Mouse (Mus musculus) CH12.LX (cell line): ENCODE data around the gene Fmn2. TPM values are rescaled to one million over a fixed set of nuclear protein-coding genes. Genes with fewer than 3 reads are reported as not detected.

Experiments used
- DNase-seq: peaks from one replicate; pipeline ENCODE4 v3.0.0-alpha.2; 2013; ENCODE audit errors: extremely low read depth
- H3K27ac ChIP-seq: 2 replicates; pipeline ENCODE4 v1.5.1; 2012; ENCODE audit warnings: low read depth, mild to moderate bottlenecking, control low read depth, moderate library complexity; ENCODE audit not compliant: insufficient read depth
- H3K27me3 ChIP-seq: replicated peaks from 2 replicates; pipeline ENCODE3; 2012; ENCODE audit warnings: inconsistent platforms
- H3K36me3 ChIP-seq, 2 experiments: replicated peaks in 1 of 2; 2 replicates each; pipeline versions ENCODE3 to v1.6.1; 2012; ENCODE audit warnings: inconsistent platforms in 1 of 2, low read length in 1 of 2, mild to moderate bottlenecking in 1 of 2, mixed read lengths in 1 of 2, moderate library complexity in 1 of 2; ENCODE audit not compliant: control insufficient read depth in 1 of 2, insufficient read depth in 1 of 2
- H3K4me1 ChIP-seq, 2 experiments: 2 replicates each; pipeline ENCODE4 v1.6.1; 2012; ENCODE audit warnings: inconsistent platforms in 1 of 2, moderate library complexity in 1 of 2; ENCODE audit not compliant: insufficient read depth in 2 of 2, control insufficient read depth in 1 of 2
- H3K4me2 ChIP-seq: 2 replicates; pipeline ENCODE4 v1.6.1; 2012; ENCODE audit warnings: low read depth, mild to moderate bottlenecking, control low read depth; ENCODE audit not compliant: poor library complexity, insufficient read depth, severe bottlenecking
- H3K4me3 ChIP-seq, 3 experiments: fragments of 150-350 bp in 1 of 3; sonication (generic) in 1 of 3; replicated peaks in 1 of 3; 2 replicates each; pipeline versions ENCODE3 to v1.5.1; 2011 to 2012; ENCODE audit warnings: low read depth in 2 of 3, low read length in 2 of 3, mild to moderate bottlenecking in 2 of 3, moderate library complexity in 2 of 3, control low read depth in 1 of 3, improper control_type of control experiment in 1 of 3, inconsistent platforms in 1 of 3, mixed read lengths in 1 of 3; ENCODE audit not compliant: poor library complexity in 1 of 3
- H3K79me2 ChIP-seq: replicated peaks from 2 replicates; pipeline ENCODE4 v1.6.1; 2012; ENCODE audit warnings: mild to moderate bottlenecking, moderate library complexity; ENCODE audit not compliant: control insufficient read depth, poor library complexity, insufficient read depth, severe bottlenecking; ENCODE audit errors: extremely low read depth
- H3K9ac ChIP-seq: 2 replicates; pipeline ENCODE4 v1.6.1; 2012; ENCODE audit warnings: low read depth, mild to moderate bottlenecking, control low read depth, moderate library complexity; ENCODE audit not compliant: insufficient read depth
- H3K9me3 ChIP-seq: replicated peaks from 2 replicates; pipeline ENCODE3; 2012; ENCODE audit warnings: low read length, inconsistent platforms, mixed read lengths
- CHD2 ChIP-seq: IDR thresholded peaks from 2 replicates; pipeline ENCODE4 v1.6.1; 2011; ENCODE audit warnings: low read length, improper control_type of control experiment
- CTCF ChIP-seq, 2 experiments: IDR thresholded peaks in 1 of 2; conservative IDR thresholded peaks in 1 of 2; 2 replicates each; pipeline ENCODE4 v1.5.1; 2011 to 2012; ENCODE audit warnings: low read depth in 2 of 2, low read length in 2 of 2, improper control_type of control experiment in 1 of 2, inconsistent platforms in 1 of 2, mild to moderate bottlenecking in 1 of 2, moderate library complexity in 1 of 2
- E2F4 ChIP-seq: IDR thresholded peaks from 2 replicates; pipeline ENCODE4 v1.6.1; 2011; ENCODE audit warnings: low read depth, low read length, improper control_type of control experiment; ENCODE audit not compliant: insufficient replicate concordance
- ELF1 ChIP-seq: IDR thresholded peaks from 2 replicates; pipeline ENCODE4 v1.6.1; 2014; ENCODE audit warnings: low read depth, mild to moderate bottlenecking, inconsistent platforms, low read length, improper control_type of control experiment
- EP300 ChIP-seq: IDR thresholded peaks from 2 replicates; pipeline ENCODE4 v1.6.1; 2011; ENCODE audit warnings: low read length, improper control_type of control experiment
- ETS1 ChIP-seq: conservative IDR thresholded peaks from 2 replicates; pipeline ENCODE4 v1.6.1; 2012; ENCODE audit warnings: low read depth, mild to moderate bottlenecking, inconsistent platforms, low read length, improper control_type of control experiment, moderate library complexity
- HCFC1 ChIP-seq: IDR thresholded peaks from 2 replicates; pipeline ENCODE4 v1.6.1; 2012; ENCODE audit warnings: low read depth, mild to moderate bottlenecking, inconsistent platforms, low read length, improper control_type of control experiment
- IRF4 ChIP-seq: IDR thresholded peaks from 2 replicates; pipeline ENCODE4 v1.6.1; 2014; ENCODE audit warnings: low read depth, mild to moderate bottlenecking, inconsistent platforms, low read length, improper control_type of control experiment
- JUN ChIP-seq: IDR thresholded peaks from 2 replicates; pipeline ENCODE4 v1.6.1; 2011; ENCODE audit warnings: low read depth, mild to moderate bottlenecking, low read length, improper control_type of control experiment, moderate library complexity; ENCODE audit not compliant: insufficient read depth
- MAFK ChIP-seq: IDR thresholded peaks from 2 replicates; pipeline ENCODE4 v1.6.1; 2011; ENCODE audit warnings: low read length, improper control_type of control experiment; ENCODE audit not compliant: insufficient replicate concordance
- MEF2A ChIP-seq: IDR thresholded peaks from 2 replicates; pipeline ENCODE4 v1.6.1; 2014; ENCODE audit warnings: low read depth, mild to moderate bottlenecking, inconsistent platforms, low read length, improper control_type of control experiment, borderline replicate concordance
- MXI1 ChIP-seq: IDR thresholded peaks from 2 replicates; pipeline ENCODE4 v1.6.1; 2011; ENCODE audit warnings: mild to moderate bottlenecking, low read depth, low read length, improper control_type of control experiment
- NELFE ChIP-seq: IDR thresholded peaks from 2 replicates; pipeline ENCODE4 v1.6.1; 2011; ENCODE audit warnings: low read depth, low read length, improper control_type of control experiment
- NRF1 ChIP-seq: IDR thresholded peaks from 2 replicates; pipeline ENCODE4 v1.6.1; 2014; ENCODE audit warnings: low read depth, mild to moderate bottlenecking, inconsistent platforms, low read length, improper control_type of control experiment, moderate library complexity
- PAX5 ChIP-seq: IDR thresholded peaks from 2 replicates; pipeline ENCODE4 v1.6.1; 2012; ENCODE audit warnings: low read length, inconsistent platforms, mixed read lengths
- POLR2A ChIP-seq: IDR thresholded peaks from 2 replicates; pipeline ENCODE4 v1.6.1; 2011; ENCODE audit warnings: low read depth, mild to moderate bottlenecking, improper control_type of control experiment, low read length
- POLR2AphosphoS2 ChIP-seq: IDR thresholded peaks from 2 replicates; pipeline ENCODE4 v1.6.1; 2011; ENCODE audit warnings: low read depth, low read length, improper control_type of control experiment
- SMC3 ChIP-seq: IDR thresholded peaks from 2 replicates; pipeline ENCODE4 v1.6.1; 2011; ENCODE audit warnings: low read depth, low read length, improper control_type of control experiment
- UBTF ChIP-seq: IDR thresholded peaks from 2 replicates; pipeline ENCODE4 v1.6.1; 2012; ENCODE audit warnings: low read depth, mild to moderate bottlenecking, inconsistent platforms, low read length, improper control_type of control experiment, moderate library complexity
- USF2 ChIP-seq: conservative IDR thresholded peaks from 2 replicates; pipeline ENCODE4 v1.6.1; 2011; ENCODE audit warnings: low read depth, low read length, improper control_type of control experiment
- ZC3H11A ChIP-seq: IDR thresholded peaks from 2 replicates; pipeline ENCODE4 v1.6.1; 2012; ENCODE audit warnings: low read depth, mild to moderate bottlenecking, inconsistent platforms, low read length, improper control_type of control experiment
- ZKSCAN1 ChIP-seq: IDR thresholded peaks from 2 replicates; pipeline ENCODE4 v1.6.1; 2012; ENCODE audit warnings: low read depth, inconsistent platforms, low read length, improper control_type of control experiment, borderline replicate concordance
- ZMIZ1 ChIP-seq: IDR thresholded peaks from 2 replicates; pipeline ENCODE4 v1.6.1; 2012; ENCODE audit warnings: low read depth, mild to moderate bottlenecking, inconsistent platforms, low read length, improper control_type of control experiment
- dilution Hi-C: fragments of 300-500 bp; cut with MboI; formaldehyde crosslinking; loops from 2 replicates; pipeline ENCODE4 v1.14.3; 2020; ENCODE audit warnings: low sequenced_read_pairs; ENCODE audit not compliant: extremely low pct_unique_long_range_greater_than_20kb, extremely low pct_ligation_motif_present
- in situ Hi-C: fragments of 300-500 bp; cut with MboI; formaldehyde crosslinking; loops from 3 replicates; pipeline ENCODE4 v1.14.3; 2019; ENCODE audit warnings: low sequenced_read_pairs, low pct_ligation_motif_present, low pct_unique_long_range_greater_than_20kb, mixed read lengths
- polyA plus RNA-seq: library from polyadenylated mRNA; unstranded; fragments of >175 nt; gene quantifications from 2 replicates; pipeline ENCODE4 v1.2.1, GENCODE M21; 2012; ENCODE audit warnings: low read depth; ENCODE audit not compliant: insufficient read length
- total RNA-seq, 2 experiments: library from RNA; depleted of rRNA; stranded (reverse); fragments of 300-350 nt in 1 of 2; fragments of >200 nt in 1 of 2; gene quantifications; 2 replicates each; pipeline ENCODE4 v1.2.3; 2012 to 2014

Gene Fmn2
- total and polyA plus RNA-seq, 3 experiments, result 0.25 to 1.6 (median 0.51) TPM

DNA sequence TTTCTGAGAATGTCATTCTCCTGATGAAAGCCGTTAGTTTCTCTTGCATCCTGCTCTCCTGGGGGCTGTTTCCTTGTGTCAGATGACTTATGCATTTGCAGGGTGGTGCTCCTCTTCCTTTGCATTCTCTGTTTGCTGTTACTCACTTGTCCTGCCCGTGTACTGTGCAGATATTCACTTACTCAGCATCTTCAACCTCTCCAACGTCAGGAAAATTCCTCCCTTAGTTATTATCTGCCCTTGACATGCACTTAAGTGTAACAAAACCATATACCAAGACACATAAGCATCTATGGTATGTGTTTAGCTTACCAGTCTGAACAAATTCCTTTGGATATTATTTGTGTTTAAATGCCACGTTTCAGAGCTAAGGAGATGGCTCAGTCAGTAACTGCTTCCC lies 175.6 kb downstream of the Fmn2 start:
- peaks cover 0 to 8% of the 10 kb centered on the region in 2 experiments; a peak in 1 of 4 replicates for H3K4me1 ChIP-seq

GRCm38 (mm10) chr1:174689301-174689700 lies 187.7 kb downstream of the Fmn2 start:
- dilution Hi-C loops, result no loop called here
- TF ChIP-seq IRF4 (no peak), CHD2 (no peak), HCFC1 (no peak), SMC3 (no peak), ELF1 (no peak), MEF2A (no peak), MXI1 (no peak), ZKSCAN1 (no peak), CTCF (conservative IDR thresholded peaks at IDR 0.05 in 1 of 2, IDR thresholded peaks at IDR 0.05 in 1 of 2; ENCODE audit: low read depth in 2 of 2, low read length in 2 of 2) (no peak), POLR2A (no peak), USF2 (no peak), MAFK (no peak), E2F4 (no peak), NRF1 (no peak), JUN (no peak), UBTF (no peak), ETS1 (no peak), PAX5 (no peak), EP300 (no peak), ZMIZ1 (no peak)
- TF ChIP-seq, all 38 proteins: peak for 0
- no peaks in the 10 kb centered on the region for H3K36me3 ChIP-seq
- no peaks in the 10 kb centered on the region for H3K79me2 ChIP-seq
- in situ Hi-C loops, result no loop called here
- H3K9me3 ChIP-seq, result no peaks in the 10 kb centered on the region
- no peak for DNase-seq
- no peaks in the 10 kb centered on the region for H3K4me1 ChIP-seq
- no peak overlapping the region for H3K4me3 ChIP-seq
- no peak overlapping the region for H3K27ac ChIP-seq
- H3K4me2 ChIP-seq, result no peak overlapping the region
- H3K27me3 ChIP-seq, result no peaks in the 10 kb centered on the region
- H3K9ac ChIP-seq, result no peak overlapping the region

More for the DNA sequence above, 175.6 kb downstream of the Fmn2 start:
- DNase-seq, result no peak
- dilution Hi-C loops, result no loop called here
- Histone ChIP-seq H3K27me3 (no peaks in the 10 kb centered on the region), H3K4me2 (no peak overlapping the region), H3K27ac (no peak overlapping the region), H3K4me3 (no peak overlapping the region), H3K79me2 (no peaks in the 10 kb centered on the region), H3K9me3 (no peaks in the 10 kb centered on the region), H3K9ac (no peak overlapping the region), H3K36me3 (no peaks in the 10 kb centered on the region)
- in situ Hi-C loops, result no loop called here
- no peak for TF ChIP-seq ZC3H11A
- TF ChIP-seq JUN, result no peak
- TF ChIP-seq NRF1, result no peak
- no peak for TF ChIP-seq HCFC1
- TF ChIP-seq EP300, result no peak
- no peak for TF ChIP-seq MEF2A
- no peak for TF ChIP-seq SMC3
- TF ChIP-seq MXI1, result no peak
- TF ChIP-seq POLR2AphosphoS2, result no peak
- TF ChIP-seq PAX5, result no peak
- no peak for TF ChIP-seq NELFE
